Mouse (Mus musculus) brain, embryonic 14.5 days (tissue): ENCODE measurements around the gene Csgalnact2.

Experiments used
- CTCF ChIP-seq: fragments of 200-500 bp; IDR thresholded peaks from 2 replicates; pipeline ENCODE4 v1.5.1; 2012; ENCODE audit warnings: inconsistent platforms, mild to moderate bottlenecking, moderate library complexity, borderline replicate concordance; ENCODE audit not compliant: insufficient read depth, insufficient read length; ENCODE audit errors: extremely low read depth
- POLR2A ChIP-seq: fragments of 200-500 bp; IDR thresholded peaks from 2 replicates; pipeline ENCODE4 v1.6.1; 2012; ENCODE audit warnings: mild to moderate bottlenecking, inconsistent platforms, borderline replicate concordance; ENCODE audit not compliant: poor library complexity, insufficient read depth, insufficient read length, severe bottlenecking; ENCODE audit errors: extremely low read depth

- TF ChIP-seq CTCF (peak; percentile 99), POLR2A (no peak)
Measured at GRCm38 (mm10) chr6:118179316-118180084, 40.6 kb upstream of the Csgalnact2 start.
